Mouse (Mus musculus) kidney, adult 2 months (tissue): ENCODE measurements around the gene Prkcz.

Source experiments
- CTCF ChIP-seq: fragments of 200-500 bp; conservative IDR thresholded peaks from 2 replicates; pipeline ENCODE4 v1.5.1; 2011; ENCODE audit warnings: low read depth, mild to moderate bottlenecking, control low read depth, low read length, moderate library complexity, mixed read lengths; ENCODE audit not compliant: insufficient read depth, insufficient read length
- POLR2A ChIP-seq: fragments of 200-500 bp; IDR thresholded peaks from one replicate; pipeline ENCODE4 v1.6.1; 2011; ENCODE audit warnings: low read depth, low read length, control low read depth

- TF ChIP-seq CTCF (no peak), POLR2A (no peak)
These were observed 145.2 kb downstream of the Prkcz start for GRCm38 (mm10) chr4:155215773-155216630.
